Mouse (Mus musculus): ENCODE measurements around the gene Gm2663. TPM values are rescaled to one million over a fixed set of nuclear protein-coding genes. Genes with fewer than 3 reads are reported as not detected.
"Not testable (repeated sequence)": the region's sequence is repeated elsewhere in the genome, so short reads cannot be mapped to it uniquely, and the experiment has no call there.

The Gm2663 gene
- polyA plus RNA-seq, 1 experiment from 2014 or later: not detected

DNA sequence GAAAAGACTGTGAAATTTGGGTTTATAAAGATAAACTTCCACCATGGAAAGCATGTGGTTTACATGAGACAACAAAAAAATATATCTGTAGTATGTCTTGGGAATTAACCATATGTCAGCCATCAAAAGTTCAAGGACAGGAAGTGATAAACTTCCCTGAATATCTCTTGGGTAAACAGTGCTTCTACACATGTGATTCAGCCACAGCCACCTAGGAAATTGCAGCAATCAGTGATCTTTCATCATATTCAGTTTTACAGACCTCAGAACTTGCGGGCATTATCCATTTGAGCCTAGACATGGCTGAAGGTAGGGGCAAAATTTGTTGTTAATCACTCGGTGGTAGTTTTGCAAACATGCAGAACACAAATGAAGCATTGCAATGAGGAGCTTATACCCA is 19.4 kb upstream of the Gm2663 start:
- no peaks in the 10 kb centered on the region for H3K36me3 ChIP-seq
- no peaks in the 10 kb centered on the region for H3K9me3 ChIP-seq
- H3K4me3 ChIP-seq: no peak overlapping the region
- WGBS: 64% methylated on average over 2 of the region's 2 CpGs
- no peak for DNase-seq (ENCODE audit: low spot score)
- H3K27me3 ChIP-seq (ENCODE audit: insufficient read depth, poor library complexity, severe bottlenecking): no peaks in the 10 kb centered on the region
- no peaks in the 10 kb centered on the region for H3K4me1 ChIP-seq
- no peak overlapping the region for H3K27ac ChIP-seq

DNA sequence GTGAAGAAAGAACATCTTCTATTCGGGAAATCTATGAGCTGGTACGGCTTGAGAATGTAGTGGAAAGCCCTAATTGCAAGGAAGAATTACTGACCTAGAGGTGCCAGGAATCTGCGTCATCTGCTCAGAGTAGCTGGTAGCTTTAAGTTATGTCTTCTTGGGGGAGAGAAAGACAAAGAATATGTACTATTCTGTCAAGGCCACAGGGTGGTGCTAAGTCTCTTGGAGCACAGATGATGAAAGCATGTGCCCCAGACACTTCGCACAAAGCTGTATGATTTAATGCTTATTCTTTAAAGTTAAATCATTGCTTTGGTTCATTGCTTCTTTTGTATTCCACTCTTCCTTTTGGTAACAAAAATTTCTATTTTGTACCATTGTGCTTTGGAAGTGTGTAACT is 15.8 kb upstream of the Gm2663 start:
- 80% methylated on average over 4 of the region's 4 CpGs for WGBS

DNA sequence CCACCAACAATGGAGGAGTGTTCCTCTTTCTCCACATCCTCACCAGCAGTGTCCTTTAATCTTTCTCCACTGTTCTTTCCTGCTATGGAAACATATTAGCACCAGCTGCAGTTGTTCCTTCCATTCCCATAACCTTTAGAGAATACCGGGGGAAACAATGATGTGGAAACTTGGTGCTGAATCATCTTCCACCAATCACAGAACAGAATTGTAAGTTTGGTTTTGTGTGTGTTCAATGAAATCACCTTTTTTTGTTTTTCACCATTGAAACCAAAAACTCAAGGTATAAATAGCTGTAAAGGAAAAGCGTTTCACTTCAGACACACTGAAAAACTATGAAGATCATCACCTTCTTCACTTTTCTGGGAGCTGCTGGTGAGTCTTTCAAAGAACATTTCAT is 34.8 kb downstream of the Gm2663 start, which contains the start of gene 1810009J06Rik:
TSS of gene 1810009J06Rik (plus strand) at position 301 of the 400 bp plus-strand sequence.
- H3K27ac ChIP-seq; H3K27me3 ChIP-seq (ENCODE audit: insufficient read depth, poor library complexity, severe bottlenecking); H3K4me1 ChIP-seq; DNase-seq (ENCODE audit: low spot score); H3K36me3 ChIP-seq; H3K4me3 ChIP-seq; H3K9me3 ChIP-seq: not testable (repeated sequence)
- WGBS: 80% methylated on average over 2 of the region's 2 CpGs

More for the DNA sequence above, 15.8 kb upstream of the Gm2663 start:
- no peaks in the 10 kb centered on the region for H3K27me3 ChIP-seq (ENCODE audit: insufficient read depth, poor library complexity, severe bottlenecking)
- no peaks in the 10 kb centered on the region for H3K9me3 ChIP-seq
- H3K4me1 ChIP-seq: no peaks in the 10 kb centered on the region
- DNase-seq (ENCODE audit: low spot score): no peak
- H3K36me3 ChIP-seq: no peaks in the 10 kb centered on the region
- no peak overlapping the region for H3K4me3 ChIP-seq
- H3K27ac ChIP-seq: no peak overlapping the region

DNA sequence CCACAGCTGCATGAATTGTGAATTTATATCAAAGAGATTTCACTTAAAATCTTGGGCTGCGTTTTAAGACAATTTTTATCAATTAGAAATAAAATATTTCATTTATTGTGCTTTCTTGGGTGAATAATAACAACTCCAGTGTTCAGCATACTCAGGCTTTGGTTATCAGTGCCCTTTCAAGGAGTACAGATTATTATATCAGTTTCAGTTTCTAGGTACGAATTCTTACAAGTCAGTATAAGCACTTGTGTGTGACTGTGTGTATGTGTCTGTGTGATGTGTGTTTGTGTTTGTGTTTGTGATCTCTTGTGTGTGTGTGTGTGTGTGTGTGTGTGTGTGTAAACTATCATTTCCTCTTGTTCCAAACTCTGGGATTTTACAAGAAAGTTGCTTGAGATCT is 45.6 kb downstream of the Gm2663 start:
- no peaks in the 10 kb centered on the region for H3K36me3 ChIP-seq
- 48% methylated on average over 2 of the region's 2 CpGs for WGBS
- H3K4me3 ChIP-seq: no peak overlapping the region
- no peaks in the 10 kb centered on the region for H3K9me3 ChIP-seq
- no peak overlapping the region for H3K27ac ChIP-seq
- DNase-seq (ENCODE audit: low spot score): no peak
- no peaks in the 10 kb centered on the region for H3K4me1 ChIP-seq
- no peaks in the 10 kb centered on the region for H3K27me3 ChIP-seq (ENCODE audit: insufficient read depth, poor library complexity, severe bottlenecking)

DNA sequence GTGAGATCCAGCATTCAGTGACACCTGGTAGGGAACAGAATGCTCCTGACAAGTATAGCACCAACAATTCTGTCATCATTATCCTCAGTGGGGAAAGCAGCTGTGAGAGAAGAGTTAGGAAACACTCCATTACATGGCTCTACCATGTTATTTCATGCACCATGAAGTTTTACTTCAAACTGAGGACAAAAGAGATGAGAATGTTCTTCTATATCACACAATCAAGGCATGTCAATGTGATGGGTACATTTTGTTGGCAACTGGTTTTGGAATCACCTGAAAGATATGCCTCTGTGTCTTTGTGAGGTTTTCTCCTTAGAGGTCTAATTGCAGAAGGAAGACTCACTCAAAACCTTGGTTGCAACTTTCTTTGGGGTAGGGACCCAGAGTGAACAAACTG is 47.5 kb downstream of the Gm2663 start, which contains the start of gene Gm4744:
TSS of gene Gm4744 (minus strand) at position 101 of the 400 bp plus-strand sequence.
- Histone ChIP-seq H3K4me1 (no peaks in the 10 kb centered on the region), H3K4me3 (no peak within 1 kb of the TSS), H3K9me3 (no peaks in the 10 kb centered on the region), H3K27me3 (ENCODE audit: insufficient read depth, poor library complexity, severe bottlenecking) (no peaks in the 10 kb centered on the region), H3K36me3 (no peaks in the 10 kb centered on the region), H3K27ac (no peak within 1 kb of the TSS)
- no peak for DNase-seq (ENCODE audit: low spot score)

Other genes starting within 250 kb of the Gm2663 start
- not detected in 2 replicates for gene Moxd2, start 112.0 kb downstream of the Gm2663 start, polyA plus RNA-seq (2016; fragmentation: Nextera tagmentation; extraction: Ambion mirVana)
- gene Prss58, start 99.1 kb downstream of the Gm2663 start, polyA plus RNA-seq (2016; fragmentation: Nextera tagmentation; extraction: Ambion mirVana): not detected in 2 replicates
- not detected in 2 replicates for gene 1700074P13Rik, start 58.9 kb downstream of the Gm2663 start, polyA plus RNA-seq (2016; fragmentation: Nextera tagmentation; extraction: Ambion mirVana)
- not detected in 2 replicates for gene Gm4744, start 47.6 kb downstream of the Gm2663 start, polyA plus RNA-seq (2016; fragmentation: Nextera tagmentation; extraction: Ambion mirVana)
- 0.16 TPM in 1 of 2 replicates, not detected in the other for gene 1810009J06Rik, start 34.7 kb downstream of the Gm2663 start, polyA plus RNA-seq (2016; fragmentation: Nextera tagmentation; extraction: Ambion mirVana)
- not detected in 2 replicates for gene 2210010C04Rik, start 36.0 kb upstream of the Gm2663 start, polyA plus RNA-seq (2016; fragmentation: Nextera tagmentation; extraction: Ambion mirVana)